Mouse (Mus musculus) spleen, adult 2 months (tissue): ENCODE results near the gene Kera.

Source experiments
- CTCF ChIP-seq: fragments of 200-500 bp; IDR thresholded peaks from 2 replicates; pipeline ENCODE4 v1.5.1; 2011; ENCODE audit warnings: mild to moderate bottlenecking, inconsistent platforms; ENCODE audit not compliant: insufficient read depth, insufficient read length, insufficient replicate concordance; ENCODE audit errors: extremely low read depth
- POLR2A ChIP-seq: fragments of 200-500 bp; IDR thresholded peaks from 2 replicates; pipeline ENCODE4 v1.6.1; 2011; ENCODE audit warnings: low read depth, low read length, inconsistent platforms

GRCm38 (mm10) chr10:97601744-97602143, 4.9 kb upstream of the Kera start:
- no peak for TF ChIP-seq CTCF
- no peak for TF ChIP-seq POLR2A
